Mouse (Mus musculus): ENCODE data around the gene Spin2g. TPM values are rescaled to one million over a fixed set of nuclear protein-coding genes. Genes with fewer than 3 reads are reported as not detected.

Spin2g gene
- not detected for polyA plus RNA-seq (2014; fragmentation: Illumina TruSeq; extraction: RNeasy Lipid Tissue Mini Kit (QIAGEN cat#74804))

DNA sequence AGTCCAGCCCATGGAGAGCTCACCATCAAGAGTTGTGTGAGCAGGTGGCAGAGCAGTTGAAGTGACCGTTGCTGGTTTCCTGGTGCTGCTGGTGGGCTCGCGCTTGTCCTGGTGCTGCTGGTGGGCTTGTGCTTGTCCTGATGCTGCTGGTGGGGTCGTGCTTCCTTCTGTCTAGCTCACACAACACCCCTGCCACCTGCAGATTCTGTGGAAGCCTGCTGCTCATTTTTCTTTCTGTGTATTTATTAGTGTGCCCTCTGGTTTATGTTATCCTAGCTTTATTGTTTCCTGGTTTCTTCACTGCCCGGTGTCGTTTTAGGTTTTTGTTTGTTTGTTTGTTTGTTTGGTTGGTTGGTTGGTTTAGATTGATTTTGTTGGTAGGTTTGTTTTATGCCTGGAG lies at the start of gene Spin2g:
Gene Spin2g (minus strand): TSS at position 101 of the 400 bp plus-strand sequence.

Other genes starting within 250 kb of the Spin2g start
- gene Btbd35f9, start 77.2 kb downstream of the Spin2g start, polyA plus RNA-seq (2014; fragmentation: Illumina TruSeq; extraction: RNeasy Lipid Tissue Mini Kit (QIAGEN cat#74804)), result not detected
- gene Btbd35f8, start 211.8 kb upstream of the Spin2g start, polyA plus RNA-seq (2014; fragmentation: Illumina TruSeq; extraction: RNeasy Lipid Tissue Mini Kit (QIAGEN cat#74804)), result not detected

Measured in ovary, adult 10 weeks (tissue).